Mouse (Mus musculus) midbrain, embryonic 14.5 days (tissue): ENCODE measurements around the gene Gm11084. TPM values are rescaled to one million over a fixed set of nuclear protein-coding genes. Genes with fewer than 3 reads are reported as not detected.
"Not testable (repeated sequence)": the region's sequence is repeated elsewhere in the genome, so short reads cannot be mapped to it uniquely, and the experiment has no call there.

Experiments used
- ATAC-seq: fragments of 200-750 bp; cut with Nextera tagmentation; 2 replicates; pipeline ENCODE4 v1.8.0; 2017; ENCODE audit warnings: moderate number of reproducible peaks, moderate library complexity; ENCODE audit not compliant: low FRiP score, low TSS enrichment
- DNase-seq: peaks from one replicate; pipeline ENCODE4 v3.0.0-alpha.2; 2015
- H3K27ac ChIP-seq: fragments of 300-500 bp; sonication (generic); replicated peaks from 2 replicates; pipeline ENCODE4 v1.5.1; 2014; ENCODE audit warnings: mild to moderate bottlenecking, low read depth, low read length, moderate library complexity
- H3K27me3 ChIP-seq: fragments of 300-500 bp; sonication (generic); 2 replicates; pipeline ENCODE4 v1.6.1; 2014; ENCODE audit warnings: low read length, control low read depth, mixed read lengths; ENCODE audit not compliant: control insufficient read depth, insufficient read depth
- H3K36me3 ChIP-seq: fragments of 300-500 bp; sonication (generic); 2 replicates; pipeline ENCODE4 v1.6.1; 2014; ENCODE audit warnings: low read length, control low read depth; ENCODE audit not compliant: control insufficient read depth, insufficient read depth
- H3K4me1 ChIP-seq: fragments of 300-500 bp; sonication (generic); 2 replicates; pipeline ENCODE4 v1.6.1; 2014; ENCODE audit warnings: mild to moderate bottlenecking, antibody characterized with exemption, low read length, control low read depth; ENCODE audit not compliant: control insufficient read depth, insufficient read depth
- H3K4me2 ChIP-seq: fragments of 300-500 bp; sonication (generic); 2 replicates; pipeline ENCODE4 v1.6.1; 2014; ENCODE audit warnings: mild to moderate bottlenecking, low read length, moderate library complexity
- H3K4me3 ChIP-seq: fragments of 300-500 bp; sonication (generic); replicated peaks from 2 replicates; pipeline ENCODE4 v1.5.1; 2014; ENCODE audit warnings: low read depth, low read length
- H3K9ac ChIP-seq: fragments of 300-500 bp; sonication (generic); replicated peaks from 2 replicates; pipeline ENCODE4 v1.6.1; 2014; ENCODE audit warnings: mild to moderate bottlenecking, low read length, moderate library complexity
- H3K9me3 ChIP-seq: fragments of 300-500 bp; sonication (generic); 2 replicates; pipeline ENCODE4 v1.6.1; 2016; ENCODE audit warnings: low read length, control low read depth, mixed read lengths; ENCODE audit not compliant: control insufficient read depth
- WGBS: fragments of 180-500 bp; shearing (Covaris S2); extraction: QIAGEN DNeasy Blood & Tissue Kit; methylation state at CpG from one replicate; pipeline ENCODE4 v1.1.7; 2014; 5-methylcytosine and 5-hydroxymethylcytosine counted together
- polyA plus RNA-seq: library from polyadenylated mRNA; unstranded; fragments of >200 nt; fragmentation: Nextera tagmentation; extraction: Ambion mirVana; gene quantifications from 2 replicates; pipeline ENCODE4 v1.2.1, GENCODE M21; 2014

Gene Gm11084
- polyA plus RNA-seq, 1 experiment from 2014 or later: not detected

DNA sequence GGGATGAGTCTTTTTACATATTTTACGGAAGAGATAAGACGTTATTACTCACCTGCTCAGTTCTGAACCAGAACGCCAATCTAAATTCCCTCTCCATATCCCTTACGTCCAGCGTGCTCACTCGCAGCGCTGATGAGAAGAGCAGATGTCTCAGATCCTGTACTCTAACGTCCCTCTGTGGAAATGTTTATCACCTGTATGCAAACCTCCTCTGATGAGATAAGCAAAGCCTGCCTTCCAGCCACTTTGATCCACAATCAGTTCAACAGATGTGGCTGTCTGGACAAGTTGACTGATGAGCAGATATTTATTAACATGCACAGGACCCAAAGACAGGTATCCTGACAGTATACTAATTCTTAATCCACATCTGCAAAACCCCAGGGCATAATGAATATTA, 13.7 kb upstream of the Gm11084 start:
- no peaks in the 10 kb centered on the region for H3K27me3 ChIP-seq
- ATAC-seq (no peak), DNase-seq (no peak)
- no peaks in the 10 kb centered on the region for H3K9me3 ChIP-seq
- no peak overlapping the region for H3K27ac ChIP-seq
- H3K4me2 ChIP-seq: no peak overlapping the region
- no peak overlapping the region for H3K4me3 ChIP-seq
- no peaks in the 10 kb centered on the region for H3K36me3 ChIP-seq
- WGBS: 77% methylated on average over 8 of the region's 8 CpGs
- no peak overlapping the region for H3K9ac ChIP-seq
- H3K4me1 ChIP-seq: peaks cover 18% of the 10 kb centered on the region

DNA sequence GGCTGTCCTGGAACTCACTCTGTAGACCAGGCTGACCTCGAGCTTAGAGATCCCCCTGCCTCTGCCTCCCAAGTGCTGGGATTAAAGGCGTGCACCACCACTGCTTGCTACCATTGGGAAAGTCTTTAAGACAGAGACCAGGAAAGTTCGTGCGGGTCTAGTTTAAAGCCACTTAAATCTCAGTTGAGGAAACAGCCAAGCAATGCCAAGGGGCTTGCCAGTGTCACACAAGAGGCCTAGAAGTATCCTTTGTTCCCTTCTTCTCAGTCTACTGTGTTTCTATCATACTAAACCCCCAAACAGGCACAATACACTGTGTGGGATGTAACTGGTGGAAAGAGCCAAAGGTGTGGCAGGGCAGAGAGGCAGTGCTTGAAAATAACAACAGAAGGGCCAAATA, 11.1 kb upstream of the Gm11084 start:
- ATAC-seq (no peak), DNase-seq (no peak)
- no peak overlapping the region for H3K4me2 ChIP-seq
- no peak overlapping the region for H3K27ac ChIP-seq
- peaks cover 4% of the 10 kb centered on the region; the same call in 1 of the 2 replicates for H3K4me1 ChIP-seq
- H3K9me3 ChIP-seq: no peaks in the 10 kb centered on the region
- H3K4me3 ChIP-seq: no peak overlapping the region
- no peaks in the 10 kb centered on the region for H3K27me3 ChIP-seq
- no peaks in the 10 kb centered on the region for H3K36me3 ChIP-seq
- WGBS: 90% methylated on average over 4 of the region's 4 CpGs
- H3K9ac ChIP-seq: no peak overlapping the region

DNA sequence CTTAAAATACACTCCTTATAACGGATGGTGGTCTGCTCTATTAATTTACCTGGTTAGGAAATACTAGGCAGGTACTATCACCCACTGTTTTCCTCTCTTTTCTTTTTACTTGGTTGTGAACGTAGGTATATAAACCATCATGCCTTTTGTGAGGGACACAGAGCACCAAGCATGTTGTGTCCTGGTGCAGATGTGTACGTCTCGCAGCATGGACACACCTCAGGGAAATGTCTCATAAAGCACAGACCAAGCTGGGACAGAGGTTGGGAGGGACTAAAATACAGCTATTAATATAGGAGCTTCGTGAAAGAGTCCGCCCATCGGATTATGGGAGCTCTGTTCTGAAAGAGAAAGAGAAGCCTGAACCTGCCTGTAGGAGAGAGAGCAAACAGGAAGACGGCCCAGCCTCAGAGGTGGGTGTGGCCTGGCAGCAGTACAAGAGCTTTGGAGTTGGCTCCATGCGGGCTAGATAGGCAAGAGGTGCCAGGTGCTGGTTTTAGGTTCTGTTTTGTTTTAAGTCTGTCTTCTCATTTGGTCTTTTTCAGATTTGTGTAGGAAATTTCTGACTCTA, 10.4 kb upstream of the Gm11084 start:
- 73% methylated on average over 9 of the region's 9 CpGs for WGBS
- Histone ChIP-seq H3K27me3 (no peaks in the 10 kb centered on the region), H3K9ac (no peak overlapping the region), H3K4me2 (no peak overlapping the region), H3K9me3 (no peaks in the 10 kb centered on the region), H3K27ac (no peak overlapping the region), H3K4me3 (no peak overlapping the region), H3K4me1 (peaks cover 4% of the 10 kb centered on the region; the same call in 1 of the 2 replicates), H3K36me3 (no peaks in the 10 kb centered on the region)
- peak; percentile 23 for DNase-seq
- no peak for ATAC-seq

DNA sequence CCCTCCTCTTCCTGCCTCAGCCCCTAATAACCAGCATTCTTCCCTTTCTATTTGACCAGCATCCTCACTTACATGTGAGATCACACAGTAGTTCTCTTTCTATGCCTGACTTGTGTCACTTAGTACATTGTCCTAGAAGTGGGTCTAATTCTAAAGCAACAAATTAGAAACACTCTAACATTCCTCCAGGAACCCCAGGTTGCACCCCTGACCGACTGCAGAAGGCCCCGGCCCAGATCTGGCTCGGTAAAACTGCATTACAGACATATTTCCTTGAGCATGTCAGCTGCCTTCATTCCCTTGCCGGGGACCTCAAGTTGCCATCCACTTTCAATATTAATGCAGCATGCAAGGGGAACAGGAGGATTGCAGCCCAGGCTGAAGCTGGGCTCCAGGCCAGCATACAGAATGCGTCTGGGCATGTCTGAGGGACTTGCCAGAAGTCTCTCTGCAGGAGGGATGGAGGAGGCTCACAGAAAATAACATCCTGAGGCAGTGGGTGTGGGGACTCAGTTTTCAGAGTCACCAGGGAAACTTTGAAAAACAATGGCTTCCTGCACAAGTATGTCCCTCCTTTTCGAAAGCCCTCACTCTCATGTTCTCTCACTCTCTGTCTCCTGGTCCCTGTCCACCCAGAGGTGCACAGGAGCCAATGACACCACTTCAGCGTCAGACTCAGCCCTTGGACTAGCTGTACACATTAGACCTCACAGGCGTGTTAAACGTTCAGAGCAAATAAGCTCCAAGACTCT, 9.0 kb upstream of the Gm11084 start:
- peak; percentile 82 for DNase-seq
- Histone ChIP-seq H3K4me1 (peaks cover 4% of the 10 kb centered on the region; the same call in 1 of the 2 replicates), H3K27me3 (no peaks in the 10 kb centered on the region), H3K36me3 (no peaks in the 10 kb centered on the region), H3K4me2 (no peak overlapping the region), H3K4me3 (no peak overlapping the region), H3K9me3 (no peaks in the 10 kb centered on the region), H3K9ac (no peak overlapping the region), H3K27ac (peak overlapping the region; percentile 71)
- peak; percentile 48; the same call in 1 of the 2 replicates for ATAC-seq
- WGBS: 45% methylated on average over 9 of the region's 9 CpGs

DNA sequence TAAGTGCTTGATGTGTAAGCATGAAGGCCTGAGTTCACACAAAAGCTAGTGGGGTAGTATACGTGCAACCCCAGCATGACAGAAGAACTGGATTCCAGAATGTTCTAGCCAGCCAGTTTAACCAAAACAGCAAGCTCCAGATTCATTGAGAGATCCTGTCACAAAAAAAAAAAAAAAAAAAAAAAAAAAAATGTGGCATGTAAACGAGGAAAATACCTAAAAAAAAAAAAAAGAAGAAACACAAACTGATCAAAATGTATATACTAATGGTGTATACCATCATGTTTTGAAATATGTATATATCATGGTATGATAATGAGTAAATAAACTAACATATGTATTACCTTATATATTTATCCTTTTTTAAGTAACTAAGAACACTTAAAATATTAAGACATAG, 7.6 kb upstream of the Gm11084 start:
- WGBS: 79% methylated on average over 2 of the region's 2 CpGs
- Histone ChIP-seq H3K4me2 (no peak overlapping the region), H3K36me3 (no peaks in the 10 kb centered on the region), H3K9ac (no peak overlapping the region), H3K27me3 (no peaks in the 10 kb centered on the region), H3K4me1 (peaks cover 4% of the 10 kb centered on the region; the same call in 1 of the 2 replicates), H3K4me3 (no peak overlapping the region), H3K9me3 (no peaks in the 10 kb centered on the region), H3K27ac (no peak overlapping the region)
- no peak for ATAC-seq
- no peak for DNase-seq

DNA sequence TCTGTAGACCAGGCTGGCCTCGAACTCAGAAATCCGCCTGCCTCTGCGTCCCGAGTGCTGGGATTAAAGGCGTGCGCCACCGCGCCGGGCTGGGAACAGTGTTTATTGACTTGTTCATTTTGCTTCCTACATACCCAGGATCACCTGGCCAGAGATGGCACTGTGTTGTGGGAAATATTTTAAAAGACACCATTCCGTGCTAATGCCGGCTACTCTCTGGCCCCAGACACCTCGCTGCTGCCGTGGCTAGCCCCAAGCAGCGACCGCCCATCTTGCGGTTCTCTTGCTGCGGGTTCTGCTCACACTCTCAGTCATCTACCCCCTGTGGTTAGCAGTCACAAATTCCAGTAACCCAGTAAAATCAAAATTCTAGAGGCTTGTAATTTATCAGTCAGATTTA, 6.0 kb upstream of the Gm11084 start:
- H3K4me1 ChIP-seq: peaks cover 4% of the 10 kb centered on the region; the same call in 1 of the 2 replicates
- DNase-seq (no peak), ATAC-seq (no peak)

DNA sequence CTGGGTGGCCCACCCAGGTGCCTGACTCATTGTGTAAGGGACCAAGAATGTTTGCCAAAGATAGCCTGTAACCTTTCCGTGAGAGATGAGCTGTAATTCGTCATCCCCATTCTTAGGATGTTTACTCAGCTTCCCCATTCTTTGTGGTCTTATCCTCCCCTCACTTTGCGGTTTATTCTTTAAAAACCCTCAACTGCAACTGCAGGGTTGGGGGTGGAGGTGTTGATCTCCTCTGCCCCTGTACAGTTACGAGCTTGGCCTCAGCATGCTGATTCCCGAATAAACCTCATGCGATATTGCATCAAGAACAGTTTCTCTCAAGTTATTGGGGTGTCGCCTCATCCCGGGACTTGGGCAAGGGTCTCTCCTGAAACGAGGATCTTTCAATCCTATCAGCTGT, 2.4 kb upstream of the Gm11084 start:
- not testable (repeated sequence) for H3K9ac ChIP-seq, ATAC-seq, H3K36me3 ChIP-seq, H3K4me2 ChIP-seq, H3K4me3 ChIP-seq, H3K27me3 ChIP-seq, DNase-seq, H3K27ac ChIP-seq, H3K9me3 ChIP-seq, H3K4me1 ChIP-seq
- WGBS: 91% methylated on average over 9 of the region's 9 CpGs

More for the DNA sequence above, 6.0 kb upstream of the Gm11084 start:
- Histone ChIP-seq H3K9ac (no peak overlapping the region), H3K9me3 (no peaks in the 10 kb centered on the region), H3K4me2 (no peak overlapping the region), H3K27me3 (no peaks in the 10 kb centered on the region), H3K27ac (no peak overlapping the region), H3K36me3 (no peaks in the 10 kb centered on the region), H3K4me3 (no peak overlapping the region)
- WGBS: 95% methylated on average over 17 of the region's 17 CpGs

DNA sequence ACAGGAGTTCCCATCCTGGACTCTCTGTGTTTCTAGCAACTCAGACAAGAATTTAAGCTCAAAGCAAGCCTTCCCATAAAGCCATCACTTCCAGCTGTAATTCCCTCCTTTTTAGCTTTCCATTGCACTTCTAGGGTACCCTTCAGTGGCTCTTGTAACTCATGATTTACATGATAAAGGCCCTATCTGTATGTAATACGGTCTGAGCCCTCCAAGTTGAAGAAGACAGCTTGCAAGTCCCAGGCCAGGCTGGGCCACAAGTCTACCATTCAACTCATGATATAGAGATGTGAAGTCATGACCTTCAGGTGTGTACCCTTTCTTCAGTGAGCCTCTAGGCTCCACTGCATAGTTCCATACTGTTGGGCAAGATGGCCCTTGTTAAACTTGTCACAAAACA, 1.0 kb downstream of the Gm11084 start:
- H3K9me3 ChIP-seq: no peaks in the 10 kb centered on the region
- H3K36me3 ChIP-seq: no peaks in the 10 kb centered on the region
- 18% methylated on average over 1 of the region's 1 CpGs for WGBS
- H3K9ac ChIP-seq: no peak overlapping the region
- no peak for DNase-seq
- H3K27ac ChIP-seq: no peak overlapping the region
- H3K4me3 ChIP-seq: no peak overlapping the region
- ATAC-seq: no peak
- 0 out of 2 replicates have a peak, but pooled peaks cover 4% of the 10 kb centered on the region for H3K4me1 ChIP-seq
- no peak overlapping the region for H3K4me2 ChIP-seq
- H3K27me3 ChIP-seq: no peaks in the 10 kb centered on the region

DNA sequence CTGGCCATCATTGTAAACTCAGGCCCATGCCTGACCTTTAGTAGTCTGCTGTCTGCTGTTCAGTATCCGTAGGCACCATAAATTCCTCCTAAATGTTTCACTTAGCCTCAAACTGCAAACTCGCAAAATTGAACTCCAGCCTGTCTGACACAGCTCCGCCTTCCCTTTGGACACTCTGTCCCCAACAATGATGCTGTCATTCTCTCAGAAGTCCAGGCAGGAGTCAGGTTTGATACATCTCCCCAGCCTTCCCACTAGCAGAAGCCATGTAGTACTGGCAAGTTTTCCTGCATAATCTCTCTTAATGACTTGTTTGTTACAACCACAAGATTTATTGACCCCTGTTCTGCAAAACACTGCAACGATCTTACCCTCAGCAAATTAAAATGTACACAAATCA, 1.7 kb downstream of the Gm11084 start:
- H3K9ac ChIP-seq: no peak overlapping the region
- H3K9me3 ChIP-seq: no peaks in the 10 kb centered on the region
- H3K4me3 ChIP-seq: no peak overlapping the region
- 71% methylated on average over 4 of the region's 4 CpGs for WGBS
- DNase-seq (no peak), ATAC-seq (no peak)
- no peak overlapping the region for H3K27ac ChIP-seq
- H3K4me1 ChIP-seq: 0 out of 2 replicates have a peak, but pooled peaks cover 4% of the 10 kb centered on the region
- no peaks in the 10 kb centered on the region for H3K36me3 ChIP-seq
- no peaks in the 10 kb centered on the region for H3K27me3 ChIP-seq
- H3K4me2 ChIP-seq: no peak overlapping the region
